Mouse (Mus musculus): ENCODE results near the gene Car8. TPM values are rescaled to one million over a fixed set of nuclear protein-coding genes. Genes with fewer than 3 reads are reported as not detected.

Car8 gene
- polyA plus RNA-seq, 1 experiment from 2014 or later = 8.9 TPM

DNA sequence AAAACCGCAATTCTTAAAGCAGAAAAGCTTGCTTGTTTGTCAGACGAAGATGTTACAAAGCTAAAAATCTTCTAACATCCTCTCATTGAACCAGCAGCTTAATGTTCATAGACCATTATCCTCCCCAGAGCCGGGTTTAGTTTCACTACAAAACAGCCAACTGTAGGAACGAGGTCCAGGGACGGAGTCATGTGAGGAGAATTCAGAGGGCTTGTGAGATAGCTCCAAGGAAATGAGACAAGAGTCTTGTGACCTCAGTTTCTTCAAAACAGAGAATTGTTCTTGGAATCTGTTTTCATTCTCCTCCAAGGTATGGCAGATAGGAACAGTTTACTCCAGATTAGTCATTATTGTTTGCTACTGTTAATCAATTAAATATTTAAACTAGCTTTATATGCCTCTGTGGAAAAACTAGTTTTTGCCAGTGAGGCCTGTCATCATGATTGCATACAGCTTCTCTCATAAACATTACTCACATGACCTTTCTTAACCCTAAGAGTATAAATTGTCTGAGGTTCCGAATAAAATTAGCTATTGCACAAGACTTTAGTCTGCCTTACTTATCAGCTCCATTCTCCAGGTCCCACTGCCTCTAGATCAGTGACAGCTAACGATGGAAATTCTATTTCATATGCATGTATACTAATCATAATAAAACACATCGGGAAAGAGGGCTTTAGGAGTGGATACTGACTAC lies 25.8 kb downstream of the Car8 start:
- ATAC-seq (ENCODE audit: insufficient number of reproducible peaks, insufficient read depth, low FRiP score, low read depth) = no peak
- H3K4me3 ChIP-seq (ENCODE audit: low read depth, low read length) = no peak overlapping the region
- H3K4me2 ChIP-seq (replicated peaks; ENCODE audit: low read depth, low read length) = no peak overlapping the region
- H3K9me3 ChIP-seq (ENCODE audit: control insufficient read depth, low read depth, low read length) = no peaks in the 10 kb centered on the region
- H3K36me3 ChIP-seq (ENCODE audit: control insufficient read depth, insufficient read depth, low read length) = no peaks in the 10 kb centered on the region
- no peak overlapping the region for H3K27ac ChIP-seq (ENCODE audit: low read length)
- H3K4me1 ChIP-seq (ENCODE audit: control insufficient read depth, insufficient read depth, low read length) = peaks cover 9% of the 10 kb centered on the region; the same call in 1 of the 2 replicates
- WGBS = 60% methylated on average over 8 of the region's 8 CpGs
- no peak overlapping the region for H3K9ac ChIP-seq (replicated peaks; ENCODE audit: low read depth, low read length)
- no peaks in the 10 kb centered on the region for H3K27me3 ChIP-seq (ENCODE audit: control insufficient read depth, insufficient read depth, low read length)

DNA sequence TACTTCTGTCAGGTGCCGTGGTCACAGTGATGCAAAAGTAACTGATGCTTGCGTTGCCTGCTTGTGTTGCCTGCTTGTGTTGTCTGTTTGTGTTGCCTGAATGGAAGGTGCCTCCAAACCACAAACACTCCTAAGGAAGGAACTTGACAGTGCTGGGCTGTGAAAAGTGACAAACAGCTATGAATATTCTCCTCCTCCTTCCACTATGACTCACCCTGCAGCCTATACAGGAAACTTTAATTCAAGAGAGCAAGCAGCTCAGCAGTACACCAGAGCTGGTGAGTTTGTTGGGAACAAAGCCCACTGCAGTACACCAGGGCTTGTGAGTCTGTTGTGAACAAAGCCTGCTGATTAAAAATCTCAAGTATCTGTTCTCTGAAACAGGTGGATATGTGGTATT lies 28.4 kb downstream of the Car8 start:
- Histone ChIP-seq H3K36me3 (ENCODE audit: control insufficient read depth, insufficient read depth, low read length) (no peaks in the 10 kb centered on the region), H3K27me3 (ENCODE audit: control insufficient read depth, insufficient read depth, low read length) (no peaks in the 10 kb centered on the region), H3K27ac (ENCODE audit: low read length) (no peak overlapping the region), H3K9ac (replicated peaks; ENCODE audit: low read depth, low read length) (no peak overlapping the region), H3K4me2 (replicated peaks; ENCODE audit: low read depth, low read length) (no peak overlapping the region), H3K4me1 (ENCODE audit: control insufficient read depth, insufficient read depth, low read length) (peaks cover 5% of the 10 kb centered on the region; the same call in 1 of the 2 replicates), H3K9me3 (ENCODE audit: control insufficient read depth, low read depth, low read length) (no peaks in the 10 kb centered on the region), H3K4me3 (ENCODE audit: low read depth, low read length) (no peak overlapping the region)
- no peak for ATAC-seq (ENCODE audit: insufficient number of reproducible peaks, insufficient read depth, low FRiP score, low read depth)
- WGBS = 95% methylated on average over 2 of the region's 2 CpGs

DNA sequence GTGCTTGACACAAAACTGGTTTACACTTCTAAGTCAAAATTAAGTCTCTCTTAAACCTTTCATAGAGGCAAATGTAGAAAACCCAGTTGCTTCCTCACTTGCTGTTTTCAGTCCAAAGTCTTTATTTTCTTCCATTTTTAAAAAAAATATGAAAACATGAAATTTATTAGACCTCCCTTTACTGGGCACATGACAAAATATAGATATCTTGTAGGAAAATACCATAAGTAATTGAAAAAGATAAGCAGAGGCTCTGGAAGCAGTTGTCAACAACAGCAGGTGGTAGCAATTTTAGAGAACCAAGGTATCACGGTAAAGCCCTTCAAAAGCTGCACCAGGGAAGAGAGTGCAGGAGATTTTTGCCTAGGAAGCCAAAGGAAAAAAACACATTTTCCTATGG lies 30.9 kb downstream of the Car8 start:
- no peak overlapping the region for H3K4me3 ChIP-seq (ENCODE audit: low read depth, low read length)
- no peaks in the 10 kb centered on the region for H3K27me3 ChIP-seq (ENCODE audit: control insufficient read depth, insufficient read depth, low read length)
- no peaks in the 10 kb centered on the region for H3K9me3 ChIP-seq (ENCODE audit: control insufficient read depth, low read depth, low read length)
- no peak overlapping the region for H3K4me2 ChIP-seq (replicated peaks; ENCODE audit: low read depth, low read length)
- H3K4me1 ChIP-seq (ENCODE audit: control insufficient read depth, insufficient read depth, low read length) = peaks cover 4% of the 10 kb centered on the region; the same call in 1 of the 2 replicates
- no peaks in the 10 kb centered on the region for H3K36me3 ChIP-seq (ENCODE audit: control insufficient read depth, insufficient read depth, low read length)
- ATAC-seq (ENCODE audit: insufficient number of reproducible peaks, insufficient read depth, low FRiP score, low read depth) = no peak
- 66% methylated on average over 1 of the region's 1 CpGs for WGBS
- no peak overlapping the region for H3K9ac ChIP-seq (replicated peaks; ENCODE audit: low read depth, low read length)
- H3K27ac ChIP-seq (ENCODE audit: low read length) = no peak overlapping the region

GRCm38 (mm10) chr4:8206918-8207573 lies 31.8 kb downstream of the Car8 start:
- H3K27me3 ChIP-seq (ENCODE audit: control insufficient read depth, insufficient read depth, low read length) = no peaks in the 10 kb centered on the region
- no peak overlapping the region for H3K4me3 ChIP-seq (ENCODE audit: low read depth, low read length)
- peak; percentile 81 for ATAC-seq (ENCODE audit: insufficient number of reproducible peaks, insufficient read depth, low FRiP score, low read depth)
- H3K9ac ChIP-seq (replicated peaks; ENCODE audit: low read depth, low read length) = no peak overlapping the region
- H3K36me3 ChIP-seq (ENCODE audit: control insufficient read depth, insufficient read depth, low read length) = no peaks in the 10 kb centered on the region
- no peak overlapping the region for H3K4me2 ChIP-seq (replicated peaks; ENCODE audit: low read depth, low read length)
- H3K4me1 ChIP-seq (ENCODE audit: control insufficient read depth, insufficient read depth, low read length) = no peaks in the 10 kb centered on the region; the same call in 1 of the 2 replicates
- H3K9me3 ChIP-seq (ENCODE audit: control insufficient read depth, low read depth, low read length) = no peaks in the 10 kb centered on the region
- H3K27ac ChIP-seq (ENCODE audit: low read length) = no peak overlapping the region; the same call in 1 of the 2 replicates
- WGBS = 40% methylated on average over 6 of the region's 6 CpGs

DNA sequence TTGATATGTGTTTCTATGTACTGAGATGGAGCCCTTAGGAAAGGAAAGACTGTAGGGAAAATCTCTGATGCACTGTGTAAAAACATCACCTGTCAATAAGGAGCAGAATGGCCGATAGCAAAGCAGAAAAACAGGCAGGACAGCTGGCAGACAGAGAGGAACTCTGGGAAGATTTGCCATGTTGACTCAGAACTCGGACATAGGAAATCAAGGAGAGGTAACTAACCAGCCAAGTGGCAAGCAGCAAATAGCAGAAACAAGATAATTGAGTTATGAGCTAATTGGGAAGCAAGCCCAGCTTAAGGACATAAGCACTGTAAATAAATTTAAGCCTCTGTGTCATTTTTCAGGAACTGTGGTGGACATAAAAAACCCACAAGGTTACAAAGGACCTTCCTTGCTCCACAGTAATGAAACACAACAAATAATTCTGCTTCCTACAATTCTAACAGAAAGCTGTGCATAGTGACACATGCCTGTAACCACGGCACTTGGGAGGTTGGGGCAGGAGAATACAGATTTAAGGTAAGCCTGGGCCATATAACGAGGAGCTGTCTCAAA lies 33.7 kb downstream of the Car8 start:
- WGBS = 62% methylated on average over 4 of the region's 4 CpGs
- no peak overlapping the region for H3K9ac ChIP-seq (replicated peaks; ENCODE audit: low read depth, low read length)
- no peaks in the 10 kb centered on the region for H3K4me1 ChIP-seq (ENCODE audit: control insufficient read depth, insufficient read depth, low read length)
- no peak overlapping the region for H3K4me2 ChIP-seq (replicated peaks; ENCODE audit: low read depth, low read length)
- H3K27me3 ChIP-seq (ENCODE audit: control insufficient read depth, insufficient read depth, low read length) = no peaks in the 10 kb centered on the region
- H3K27ac ChIP-seq (ENCODE audit: low read length) = no peak overlapping the region
- H3K36me3 ChIP-seq (ENCODE audit: control insufficient read depth, insufficient read depth, low read length) = no peaks in the 10 kb centered on the region
- H3K4me3 ChIP-seq (ENCODE audit: low read depth, low read length) = no peak overlapping the region
- ATAC-seq (ENCODE audit: insufficient number of reproducible peaks, insufficient read depth, low FRiP score, low read depth) = no peak
- H3K9me3 ChIP-seq (ENCODE audit: control insufficient read depth, low read depth, low read length) = no peaks in the 10 kb centered on the region

GRCm38 (mm10) chr4:8203367-8203766 lies 35.5 kb downstream of the Car8 start:
- Histone ChIP-seq H3K27me3 (ENCODE audit: control insufficient read depth, insufficient read depth, low read length) (no peaks in the 10 kb centered on the region), H3K9ac (replicated peaks; ENCODE audit: low read depth, low read length) (no peak overlapping the region), H3K4me2 (replicated peaks; ENCODE audit: low read depth, low read length) (no peak overlapping the region), H3K36me3 (ENCODE audit: control insufficient read depth, insufficient read depth, low read length) (no peaks in the 10 kb centered on the region), H3K4me3 (ENCODE audit: low read depth, low read length) (no peak overlapping the region), H3K4me1 (ENCODE audit: control insufficient read depth, insufficient read depth, low read length) (no peaks in the 10 kb centered on the region), H3K9me3 (ENCODE audit: control insufficient read depth, low read depth, low read length) (no peaks in the 10 kb centered on the region), H3K27ac (ENCODE audit: low read length) (no peak overlapping the region)
- no peak for ATAC-seq (ENCODE audit: insufficient number of reproducible peaks, insufficient read depth, low FRiP score, low read depth)
- 28% methylated on average over 1 of the region's 1 CpGs for WGBS

DNA sequence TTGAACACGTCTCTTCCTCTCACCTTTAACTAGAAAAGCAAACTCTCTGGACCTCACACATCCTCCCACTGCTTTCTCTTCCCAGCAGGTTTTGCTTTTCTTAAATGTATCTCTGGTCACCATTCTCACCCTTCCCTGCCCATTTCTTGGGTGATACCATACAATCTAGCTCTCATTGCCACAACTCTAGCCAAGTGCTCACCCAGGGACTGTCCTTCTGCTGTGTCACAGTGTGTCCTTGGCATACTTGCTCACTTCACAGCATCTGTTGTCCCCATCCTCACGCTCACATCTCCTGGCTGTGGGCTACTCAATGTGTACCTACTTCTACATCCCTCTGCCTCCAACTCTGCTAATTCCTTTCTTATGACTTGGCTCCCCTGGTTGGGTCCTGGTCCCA lies 37.2 kb downstream of the Car8 start:
- Histone ChIP-seq H3K4me2 (replicated peaks; ENCODE audit: low read depth, low read length) (no peak overlapping the region), H3K9ac (replicated peaks; ENCODE audit: low read depth, low read length) (no peak overlapping the region)

GRCm38 (mm10) chr4:8200081-8200480 lies 38.8 kb downstream of the Car8 start:
- Histone ChIP-seq H3K27ac (ENCODE audit: low read length) (no peak overlapping the region), H3K4me2 (replicated peaks; ENCODE audit: low read depth, low read length) (no peak overlapping the region), H3K9ac (replicated peaks; ENCODE audit: low read depth, low read length) (no peak overlapping the region), H3K27me3 (ENCODE audit: control insufficient read depth, insufficient read depth, low read length) (no peaks in the 10 kb centered on the region), H3K9me3 (ENCODE audit: control insufficient read depth, low read depth, low read length) (no peaks in the 10 kb centered on the region), H3K36me3 (ENCODE audit: control insufficient read depth, insufficient read depth, low read length) (no peaks in the 10 kb centered on the region), H3K4me1 (ENCODE audit: control insufficient read depth, insufficient read depth, low read length) (no peaks in the 10 kb centered on the region), H3K4me3 (ENCODE audit: low read depth, low read length) (no peak overlapping the region)
- WGBS = 60% methylated on average over 5 of the region's 5 CpGs
- peak; percentile 33; the same call in 1 of the 2 replicates for ATAC-seq (ENCODE audit: insufficient number of reproducible peaks, insufficient read depth, low FRiP score, low read depth)

More for the DNA sequence above, 37.2 kb downstream of the Car8 start:
- Histone ChIP-seq H3K36me3 (ENCODE audit: control insufficient read depth, insufficient read depth, low read length) (no peaks in the 10 kb centered on the region), H3K4me3 (ENCODE audit: low read depth, low read length) (no peak overlapping the region), H3K9me3 (ENCODE audit: control insufficient read depth, low read depth, low read length) (no peaks in the 10 kb centered on the region), H3K27ac (ENCODE audit: low read length) (no peak overlapping the region), H3K27me3 (ENCODE audit: control insufficient read depth, insufficient read depth, low read length) (no peaks in the 10 kb centered on the region), H3K4me1 (ENCODE audit: control insufficient read depth, insufficient read depth, low read length) (no peaks in the 10 kb centered on the region)
- WGBS = 82% methylated on average over 2 of the region's 2 CpGs
- ATAC-seq (ENCODE audit: insufficient number of reproducible peaks, insufficient read depth, low FRiP score, low read depth) = no peak

All from stomach, embryonic 14.5 days (tissue).